Mouse (Mus musculus) bone marrow macrophage, adult 2 months (primary cell): ENCODE results near the gene E2f7. TPM values are rescaled to one million over a fixed set of nuclear protein-coding genes. Genes with fewer than 3 reads are reported as not detected.
"Not testable (repeated sequence)": the region's sequence is repeated elsewhere in the genome, so short reads cannot be mapped to it uniquely, and the experiment has no call there.

Experiments
- H3K27ac ChIP-seq: 2 replicates; pipeline ENCODE4 v1.5.1; 2012; ENCODE audit warnings: low read depth, low read length; ENCODE audit not compliant: insufficient read depth
- H3K4me1 ChIP-seq: 2 replicates; pipeline ENCODE4 v1.6.1; 2012; ENCODE audit warnings: low read length; ENCODE audit not compliant: control insufficient read depth, insufficient read depth
- H3K4me3 ChIP-seq: 2 replicates; pipeline ENCODE4 v1.5.1; 2012; ENCODE audit warnings: mild to moderate bottlenecking, low read length, moderate library complexity; ENCODE audit not compliant: insufficient read depth
- CTCF ChIP-seq: IDR thresholded peaks from 2 replicates; pipeline ENCODE4 v1.5.1; 2012; ENCODE audit warnings: low read depth, mild to moderate bottlenecking, low read length, moderate library complexity
- POLR2A ChIP-seq: IDR thresholded peaks from 2 replicates; pipeline ENCODE4 v1.6.1; 2012; ENCODE audit warnings: mild to moderate bottlenecking, low read depth, low read length, borderline replicate concordance
- polyA plus RNA-seq: library from polyadenylated mRNA; stranded (reverse); fragments of >200 nt; gene quantifications from 2 replicates; pipeline ENCODE4 v1.2.4, GENCODE M21; 2012; ENCODE audit not compliant: missing spikeins, insufficient read depth, insufficient read length

The E2f7 gene
- polyA plus RNA-seq, 1 experiment = 6.2 TPM

- Histone ChIP-seq H3K4me1 (0 out of 2 replicates have a peak, but pooled peaks cover 3% of the 10 kb centered on the region), H3K4me3 (no peak overlapping the region), H3K27ac (no peak overlapping the region)
- no peak for TF ChIP-seq POLR2A
Measured at GRCm38 (mm10) chr10:110749081-110749480, 3.8 kb downstream of the E2f7 start.

GRCm38 (mm10) chr10:110749510-110750305 is 4.5 kb downstream of the E2f7 start:
- TF ChIP-seq CTCF (no peak), POLR2A (no peak)
- Histone ChIP-seq H3K4me1 (0 out of 2 replicates have a peak, but pooled peaks cover 3% of the 10 kb centered on the region), H3K27ac (no peak overlapping the region), H3K4me3 (no peak overlapping the region)

- 0 out of 2 replicates have a peak, but pooled peaks cover 3% of the 10 kb centered on the region for H3K4me1 ChIP-seq
- TF ChIP-seq POLR2A = no peak
- TF ChIP-seq CTCF = no peak
- no peak overlapping the region for H3K4me3 ChIP-seq
- H3K27ac ChIP-seq = no peak overlapping the region
Measured at GRCm38 (mm10) chr10:110752849-110753248, 7.6 kb downstream of the E2f7 start.

- Histone ChIP-seq H3K4me1 (0 out of 2 replicates have a peak, but pooled peaks cover 3% of the 10 kb centered on the region), H3K4me3 (no peak overlapping the region), H3K27ac (no peak overlapping the region)
- no peak for TF ChIP-seq CTCF
- no peak for TF ChIP-seq POLR2A
Measured at GRCm38 (mm10) chr10:110755556-110755955, 10.3 kb downstream of the E2f7 start.

GRCm38 (mm10) chr10:110756271-110756793 is 11.1 kb downstream of the E2f7 start:
- Histone ChIP-seq H3K27ac (no peak overlapping the region), H3K4me1 (0 out of 2 replicates have a peak, but pooled peaks cover 3% of the 10 kb centered on the region), H3K4me3 (no peak overlapping the region)
- no peak for TF ChIP-seq CTCF
- no peak for TF ChIP-seq POLR2A

GRCm38 (mm10) chr10:110760552-110760951 is 15.3 kb downstream of the E2f7 start:
- not testable (repeated sequence) for H3K4me3 ChIP-seq, H3K4me1 ChIP-seq, H3K27ac ChIP-seq

- H3K4me1 ChIP-seq = no peaks in the 10 kb centered on the region
- no peak overlapping the region for H3K27ac ChIP-seq
- no peak overlapping the region for H3K4me3 ChIP-seq
- TF ChIP-seq POLR2A (no peak), CTCF (no peak)
Measured at GRCm38 (mm10) chr10:110762134-110762884, 17.1 kb downstream of the E2f7 start.

- TF ChIP-seq POLR2A (no peak), CTCF (no peak)
- H3K4me3 ChIP-seq = no peak overlapping the region
- no peaks in the 10 kb centered on the region for H3K4me1 ChIP-seq
- no peak overlapping the region for H3K27ac ChIP-seq
Measured at GRCm38 (mm10) chr10:110763416-110763815, 18.2 kb downstream of the E2f7 start.

- Histone ChIP-seq H3K27ac (no peak overlapping the region), H3K4me3 (no peak overlapping the region), H3K4me1 (no peaks in the 10 kb centered on the region)
- no peak for TF ChIP-seq CTCF
Measured at GRCm38 (mm10) chr10:110769538-110769937, 24.3 kb downstream of the E2f7 start.

- Histone ChIP-seq H3K4me1 (no peaks in the 10 kb centered on the region), H3K4me3 (no peak overlapping the region), H3K27ac (no peak overlapping the region)
- TF ChIP-seq POLR2A = no peak
- TF ChIP-seq CTCF = no peak
Measured at GRCm38 (mm10) chr10:110773201-110773600, 28.0 kb downstream of the E2f7 start.
